Mouse (Mus musculus): Measurements from ENCODE around the gene Amdhd2. TPM values are rescaled to one million over a fixed set of nuclear protein-coding genes. Genes with fewer than 3 reads are reported as not detected.

The Amdhd2 gene
- polyA plus RNA-seq, 1 experiment from 2014 or later = 25.8 TPM

DNA sequence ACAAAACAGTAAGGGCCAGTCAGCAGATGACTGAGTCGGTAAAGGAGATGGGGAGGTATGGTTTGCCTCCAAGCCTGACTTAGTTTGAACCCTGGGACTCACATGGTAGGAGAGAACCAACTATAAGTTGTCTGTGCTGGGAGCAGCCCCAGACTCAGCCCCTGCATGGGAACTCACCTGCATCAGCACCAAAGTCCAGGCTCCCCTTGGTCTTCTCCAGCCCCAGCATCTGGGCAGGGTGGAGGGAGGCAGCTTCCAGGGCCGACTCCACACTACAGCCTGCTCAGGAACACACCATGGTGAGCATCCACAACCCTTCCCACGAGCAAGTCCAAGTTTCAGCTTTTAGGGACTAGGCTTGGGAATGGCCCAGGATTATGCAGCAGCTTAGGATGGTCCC, 7.2 kb downstream of the Amdhd2 start:
- Histone ChIP-seq H3K9ac (replicated peaks; ENCODE audit: low read length) (no peak overlapping the region), H3K9me3 (ENCODE audit: control insufficient read depth, low read length) (no peaks in the 10 kb centered on the region), H3K4me2 (ENCODE audit: low read length) (no peak overlapping the region), H3K4me3 (replicated peaks; ENCODE audit: low read depth, low read length) (no peak overlapping the region), H3K27me3 (ENCODE audit: control insufficient read depth, insufficient read depth, low read length) (no peaks in the 10 kb centered on the region), H3K4me1 (ENCODE audit: control insufficient read depth, insufficient read depth, low read length) (no peaks in the 10 kb centered on the region), H3K36me3 (ENCODE audit: control insufficient read depth, insufficient read depth, low read length) (peaks cover 27% of the 10 kb centered on the region), H3K27ac (replicated peaks; ENCODE audit: low read depth, low read length) (no peak overlapping the region)
- ATAC-seq (ENCODE audit: low FRiP score, low TSS enrichment) (no peak), DNase-seq (no peak)
- 78% methylated on average over 3 of the region's 3 CpGs for WGBS

- peaks cover 27% of the 10 kb centered on the region for H3K36me3 ChIP-seq (ENCODE audit: control insufficient read depth, insufficient read depth, low read length)
- no peak overlapping the region for H3K4me2 ChIP-seq (ENCODE audit: low read length)
- H3K9me3 ChIP-seq (ENCODE audit: control insufficient read depth, low read length) = no peaks in the 10 kb centered on the region
- H3K9ac ChIP-seq (replicated peaks; ENCODE audit: low read length) = no peak overlapping the region
- WGBS = 91% methylated on average over 9 of the region's 9 CpGs
- H3K4me3 ChIP-seq (replicated peaks; ENCODE audit: low read depth, low read length) = no peak overlapping the region
- ATAC-seq (ENCODE audit: low FRiP score, low TSS enrichment) (no peak), DNase-seq (no peak)
- no peaks in the 10 kb centered on the region for H3K4me1 ChIP-seq (ENCODE audit: control insufficient read depth, insufficient read depth, low read length)
- H3K27me3 ChIP-seq (ENCODE audit: control insufficient read depth, insufficient read depth, low read length) = no peaks in the 10 kb centered on the region
- H3K27ac ChIP-seq (replicated peaks; ENCODE audit: low read depth, low read length) = no peak overlapping the region
These were observed 7.8 kb downstream of the Amdhd2 start for GRCm38 (mm10) chr17:24155742-24156141.

DNA sequence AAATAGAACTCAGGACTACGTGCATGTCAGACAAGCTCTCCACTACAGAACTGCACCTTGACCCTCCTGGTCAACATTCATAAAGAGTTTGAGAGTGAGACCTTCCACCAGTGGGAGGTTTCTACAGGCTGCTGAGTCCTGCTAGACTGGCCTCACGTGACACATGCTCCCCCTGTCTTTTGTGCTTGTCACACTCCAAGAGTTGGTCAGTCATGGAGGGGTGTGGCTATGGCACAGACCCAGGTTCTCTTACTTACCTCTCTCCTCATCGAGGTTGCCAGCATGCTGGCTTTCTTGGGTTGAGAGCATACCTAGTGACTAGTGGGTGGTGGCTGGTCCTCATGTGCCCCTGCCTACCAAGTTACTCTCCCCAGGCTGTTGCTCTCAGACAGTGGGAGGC, 9.1 kb downstream of the Amdhd2 start:
- WGBS = 75% methylated on average over 3 of the region's 3 CpGs
- peaks cover 27% of the 10 kb centered on the region for H3K36me3 ChIP-seq (ENCODE audit: control insufficient read depth, insufficient read depth, low read length)
- H3K4me3 ChIP-seq (replicated peaks; ENCODE audit: low read depth, low read length) = no peak overlapping the region
- no peak overlapping the region for H3K9ac ChIP-seq (replicated peaks; ENCODE audit: low read length)
- ATAC-seq (ENCODE audit: low FRiP score, low TSS enrichment) (no peak), DNase-seq (no peak)
- H3K9me3 ChIP-seq (ENCODE audit: control insufficient read depth, low read length) = no peaks in the 10 kb centered on the region
- no peak overlapping the region for H3K4me2 ChIP-seq (ENCODE audit: low read length)
- H3K27ac ChIP-seq (replicated peaks; ENCODE audit: low read depth, low read length) = no peak overlapping the region
- no peaks in the 10 kb centered on the region for H3K27me3 ChIP-seq (ENCODE audit: control insufficient read depth, insufficient read depth, low read length)
- H3K4me1 ChIP-seq (ENCODE audit: control insufficient read depth, insufficient read depth, low read length) = no peaks in the 10 kb centered on the region

DNA sequence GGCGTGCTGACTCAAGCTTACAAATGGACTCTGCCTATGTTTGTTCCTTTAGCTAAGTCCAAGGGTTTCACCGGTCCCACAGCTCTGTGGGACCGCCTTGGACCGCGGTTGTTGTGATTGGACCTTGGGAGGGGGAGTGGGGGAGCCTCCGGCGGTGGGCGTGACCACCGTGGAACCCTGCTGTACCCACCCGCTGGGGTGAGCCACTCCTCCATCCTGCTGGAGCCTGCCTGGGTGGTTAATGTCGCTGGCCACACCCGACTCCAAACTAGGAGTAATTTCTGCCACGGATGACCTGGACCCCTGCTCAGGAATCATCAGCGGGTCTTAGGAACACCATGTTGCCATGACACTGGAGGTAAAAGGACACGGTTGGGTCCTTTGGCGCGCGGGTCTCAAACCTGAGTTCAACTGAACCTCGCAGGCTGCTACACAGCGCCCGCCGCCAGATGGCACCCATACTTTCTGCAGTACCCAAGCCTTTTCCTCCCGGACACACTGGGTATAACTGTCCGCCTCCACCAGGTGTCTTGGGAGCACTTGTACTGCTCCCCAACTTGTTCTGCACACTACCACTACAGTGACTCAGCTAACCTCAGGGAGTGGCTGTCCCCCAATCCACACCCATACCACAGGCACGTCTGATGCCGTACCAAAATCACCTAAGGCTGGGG, 11.5 kb downstream of the Amdhd2 start:
- peak; percentile 85 for DNase-seq
- no peaks in the 10 kb centered on the region for H3K4me1 ChIP-seq (ENCODE audit: control insufficient read depth, insufficient read depth, low read length)
- H3K27me3 ChIP-seq (ENCODE audit: control insufficient read depth, insufficient read depth, low read length) = no peaks in the 10 kb centered on the region
- H3K36me3 ChIP-seq (ENCODE audit: control insufficient read depth, insufficient read depth, low read length) = peaks cover 17% of the 10 kb centered on the region
- peak overlapping the region; percentile 17 for H3K4me3 ChIP-seq (replicated peaks; ENCODE audit: low read depth, low read length)
- peak overlapping the region; percentile 54 for H3K4me2 ChIP-seq (ENCODE audit: low read length)
- peak overlapping the region; percentile 26 for H3K9ac ChIP-seq (replicated peaks; ENCODE audit: low read length)
- 1% methylated on average over 26 of the region's 26 CpGs for WGBS
- no peak overlapping the region for H3K27ac ChIP-seq (replicated peaks; ENCODE audit: low read depth, low read length)
- peak; percentile 50; the same call in 1 of the 2 replicates for ATAC-seq (ENCODE audit: low FRiP score, low TSS enrichment)
- H3K9me3 ChIP-seq (ENCODE audit: control insufficient read depth, low read length) = no peaks in the 10 kb centered on the region

DNA sequence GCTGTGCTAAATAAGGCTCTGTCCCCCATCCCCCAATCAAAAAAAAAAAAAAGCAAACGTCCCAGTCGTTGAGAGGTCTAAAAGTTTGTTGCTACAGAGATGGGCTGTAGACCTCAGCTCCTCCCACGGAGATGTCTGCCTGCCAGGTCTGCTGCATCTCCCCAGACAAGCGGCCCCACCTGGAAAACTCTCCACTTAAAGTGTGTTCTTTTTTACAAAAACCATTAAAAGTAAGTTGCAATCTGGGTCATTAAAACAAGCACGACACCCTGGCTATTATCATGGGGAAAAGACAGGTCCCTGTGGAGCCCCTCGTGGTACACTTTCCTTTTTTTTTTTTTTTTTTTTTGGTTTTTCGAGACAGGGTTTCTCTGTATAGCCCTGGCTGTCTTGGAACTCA, 12.2 kb downstream of the Amdhd2 start:
- no peaks in the 10 kb centered on the region for H3K9me3 ChIP-seq (ENCODE audit: control insufficient read depth, low read length)
- WGBS = 13% methylated on average over 7 of the region's 7 CpGs
- DNase-seq (no peak), ATAC-seq (ENCODE audit: low FRiP score, low TSS enrichment) (no peak)
- H3K4me3 ChIP-seq (replicated peaks; ENCODE audit: low read depth, low read length) = peak overlapping the region; percentile 17; the same call in 1 of the 2 replicates
- H3K27ac ChIP-seq (replicated peaks; ENCODE audit: low read depth, low read length) = no peak overlapping the region
- peaks cover 11% of the 10 kb centered on the region; the same call in 1 of the 2 replicates for H3K36me3 ChIP-seq (ENCODE audit: control insufficient read depth, insufficient read depth, low read length)
- no peak overlapping the region for H3K9ac ChIP-seq (replicated peaks; ENCODE audit: low read length)
- peak overlapping the region; percentile 54 for H3K4me2 ChIP-seq (ENCODE audit: low read length)
- H3K4me1 ChIP-seq (ENCODE audit: control insufficient read depth, insufficient read depth, low read length) = no peaks in the 10 kb centered on the region
- no peaks in the 10 kb centered on the region for H3K27me3 ChIP-seq (ENCODE audit: control insufficient read depth, insufficient read depth, low read length)

DNA sequence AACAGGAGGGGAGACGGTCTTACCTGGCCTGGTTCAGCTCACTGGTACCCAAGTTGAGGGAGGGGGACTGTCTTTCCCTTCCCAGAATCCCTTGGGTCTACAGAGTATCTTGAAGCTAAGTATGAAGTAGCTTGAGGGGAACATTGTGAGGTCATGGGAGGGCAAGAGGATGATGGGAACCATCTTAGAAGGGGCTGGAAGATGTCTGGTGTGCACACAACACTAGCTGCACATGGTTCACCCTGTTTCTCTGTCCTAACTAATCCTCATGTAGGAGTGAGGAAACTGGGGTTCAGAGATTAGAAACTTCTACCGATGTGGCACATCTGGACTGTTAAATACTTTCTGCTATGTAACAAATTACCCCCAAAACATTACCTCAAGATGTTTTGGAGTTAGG, 12.7 kb downstream of the Amdhd2 start, which contains the start of gene Pdpk1:
TSS of gene Pdpk1 (minus strand) at position 101 of the 400 bp plus-strand sequence.
- peak within 1 kb of the TSS; percentile 17 for H3K4me3 ChIP-seq (replicated peaks; ENCODE audit: low read depth, low read length)
- H3K27ac ChIP-seq (replicated peaks; ENCODE audit: low read depth, low read length) = no peak within 1 kb of the TSS
- peaks cover 6% of the 10 kb centered on the region; the same call in 1 of the 2 replicates for H3K36me3 ChIP-seq (ENCODE audit: control insufficient read depth, insufficient read depth, low read length)
- H3K27me3 ChIP-seq (ENCODE audit: control insufficient read depth, insufficient read depth, low read length) = no peaks in the 10 kb centered on the region
- H3K4me1 ChIP-seq (ENCODE audit: control insufficient read depth, insufficient read depth, low read length) = no peaks in the 10 kb centered on the region
- WGBS = 95% methylated on average over 2 of the region's 2 CpGs
- H3K9me3 ChIP-seq (ENCODE audit: control insufficient read depth, low read length) = no peaks in the 10 kb centered on the region
- ATAC-seq (ENCODE audit: low FRiP score, low TSS enrichment) (no peak), DNase-seq (no peak)
- peak within 1 kb of the TSS; percentile 54 for H3K4me2 ChIP-seq (ENCODE audit: low read length)
- peak within 1 kb of the TSS; percentile 26; the same call in 1 of the 2 replicates for H3K9ac ChIP-seq (replicated peaks; ENCODE audit: low read length)

GRCm38 (mm10) chr17:24149421-24149820, 14.1 kb downstream of the Amdhd2 start:
- Histone ChIP-seq H3K27ac (replicated peaks; ENCODE audit: low read depth, low read length) (no peak overlapping the region), H3K9ac (replicated peaks; ENCODE audit: low read length) (no peak overlapping the region), H3K4me2 (ENCODE audit: low read length) (no peak overlapping the region), H3K4me1 (ENCODE audit: control insufficient read depth, insufficient read depth, low read length) (no peaks in the 10 kb centered on the region), H3K9me3 (ENCODE audit: control insufficient read depth, low read length) (no peaks in the 10 kb centered on the region), H3K27me3 (ENCODE audit: control insufficient read depth, insufficient read depth, low read length) (no peaks in the 10 kb centered on the region), H3K36me3 (ENCODE audit: control insufficient read depth, insufficient read depth, low read length) (peaks cover 2% of the 10 kb centered on the region; the same call in 1 of the 2 replicates), H3K4me3 (replicated peaks; ENCODE audit: low read depth, low read length) (no peak overlapping the region)
- WGBS = 91% methylated on average over 7 of the region's 7 CpGs
- no peak for ATAC-seq (ENCODE audit: low FRiP score, low TSS enrichment)
- no peak for DNase-seq

DNA sequence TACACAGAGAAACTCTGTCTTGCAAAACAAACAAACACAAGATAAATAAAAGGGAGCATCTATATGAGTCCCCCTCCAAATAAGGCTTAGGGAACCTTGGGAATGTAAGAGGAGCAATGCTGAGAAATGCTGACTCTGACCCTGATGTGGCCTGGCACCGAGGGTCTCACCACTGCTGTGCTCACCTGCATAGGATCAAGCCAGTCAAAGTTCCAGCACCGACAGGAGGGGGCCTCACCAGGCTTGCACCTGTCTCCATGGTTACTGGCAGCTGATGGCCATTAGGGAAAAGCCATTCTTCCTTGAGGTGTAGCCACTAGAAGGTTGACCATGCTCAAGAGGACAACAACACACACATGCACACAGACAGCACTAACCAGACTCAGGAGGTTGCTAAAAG, 20.7 kb downstream of the Amdhd2 start:
- H3K27me3 ChIP-seq (ENCODE audit: control insufficient read depth, insufficient read depth, low read length) = no peaks in the 10 kb centered on the region
- ATAC-seq (ENCODE audit: low FRiP score, low TSS enrichment) = no peak

GRCm38 (mm10) chr17:24141425-24141920, 22.1 kb downstream of the Amdhd2 start:
- ATAC-seq (ENCODE audit: low FRiP score, low TSS enrichment) = peak; percentile 99
- H3K4me3 ChIP-seq (replicated peaks; ENCODE audit: low read depth, low read length) = peak overlapping the region; percentile 97
- no peaks in the 10 kb centered on the region for H3K9me3 ChIP-seq (ENCODE audit: control insufficient read depth, low read length)
- DNase-seq = peak; percentile 99
- peak overlapping the region; percentile 90 for H3K4me2 ChIP-seq (ENCODE audit: low read length)
- H3K36me3 ChIP-seq (ENCODE audit: control insufficient read depth, insufficient read depth, low read length) = no peaks in the 10 kb centered on the region
- WGBS = under 1% methylated on average over 57 of the region's 57 CpGs
- peaks cover 18% of the 10 kb centered on the region for H3K4me1 ChIP-seq (ENCODE audit: control insufficient read depth, insufficient read depth, low read length)
- H3K27ac ChIP-seq (replicated peaks; ENCODE audit: low read depth, low read length) = peak overlapping the region; percentile 89
- H3K9ac ChIP-seq (replicated peaks; ENCODE audit: low read length) = peak overlapping the region; percentile 95
- no peaks in the 10 kb centered on the region for H3K27me3 ChIP-seq (ENCODE audit: control insufficient read depth, insufficient read depth, low read length)

More for the DNA sequence above, 20.7 kb downstream of the Amdhd2 start:
- WGBS = 39% methylated on average over 2 of the region's 2 CpGs
- H3K4me2 ChIP-seq (ENCODE audit: low read length) = no peak overlapping the region; the same call in 1 of the 2 replicates
- peaks cover 18% of the 10 kb centered on the region for H3K4me1 ChIP-seq (ENCODE audit: control insufficient read depth, insufficient read depth, low read length)
- no peak for DNase-seq
- H3K27ac ChIP-seq (replicated peaks; ENCODE audit: low read depth, low read length) = no peak overlapping the region
- no peak overlapping the region for H3K4me3 ChIP-seq (replicated peaks; ENCODE audit: low read depth, low read length)
- no peaks in the 10 kb centered on the region for H3K36me3 ChIP-seq (ENCODE audit: control insufficient read depth, insufficient read depth, low read length)
- no peak overlapping the region for H3K9ac ChIP-seq (replicated peaks; ENCODE audit: low read length)
- no peaks in the 10 kb centered on the region for H3K9me3 ChIP-seq (ENCODE audit: control insufficient read depth, low read length)

Measured in midbrain, embryonic 14.5 days (tissue).